Comparison of ENCODE assay signal across 9 mouse cellular contexts in genomic region chr10:83644865-83645715, GRCm38 (mm10). TPM values are rescaled to one million over a fixed set of nuclear protein-coding genes. Genes with fewer than 3 reads are reported as not detected.
DNase-seq lines count a peak whose midpoint lies in the region; ATAC-seq and TF ChIP-seq lines count a peak whose summit lies in the region.
"Had no signal": no experiment of that assay in that cellular context is flagged by ENCODE, and none has a peak within 500 bp of the region (broad histone marks: within the 10 kb centered on the region; RNA-seq: fewer than 3 reads in every experiment).

No protein-coding gene starts in this region.

- TF ChIP-seq CTCF in heart, postnatal 0 days (IDR thresholded peaks at IDR 0.05; ENCODE audit: low read depth) = no peak
- no peak for TF ChIP-seq CTCF in liver, postnatal 0 days (IDR thresholded peaks at IDR 0.05; ENCODE audit: low read depth)
- no peak for TF ChIP-seq CTCF in small intestine, adult 2 months (IDR thresholded peaks at IDR 0.05; ENCODE audit: extremely low read depth, insufficient read length, insufficient replicate concordance, low read depth, low read length)

- 35% methylated on average over 16 of the region's 16 CpGs for WGBS in heart, postnatal 0 days
- 24% methylated on average over 16 of the region's 16 CpGs for WGBS in liver, postnatal 0 days (ENCODE audit: insufficient replicate concordance)
- 30% methylated on average over 16 of the region's 16 CpGs for WGBS in small intestine, adult 2 months

- peak overlapping the region; percentile 70 for H3K27ac ChIP-seq in heart, postnatal 0 days (ENCODE audit: low read depth)
- H3K27ac ChIP-seq in liver, postnatal 0 days (ENCODE audit: low read depth) = peak overlapping the region; percentile 59
- H3K27ac ChIP-seq in small intestine, adult 2 months (ENCODE audit: insufficient read depth, low read depth, low read length) = peak overlapping the region; percentile 72
- H3K27ac ChIP-seq: limb, embryonic 15.5 days had no signal

- peak; percentile 25 for ATAC-seq in heart, postnatal 0 days (ENCODE audit: insufficient read depth, low read depth)
- ATAC-seq in liver, postnatal 0 days = peak; percentile 52

- peaks cover 30% of the 10 kb centered on the region for H3K4me1 ChIP-seq in heart, postnatal 0 days (ENCODE audit: control insufficient read depth, insufficient read depth)
- H3K4me1 ChIP-seq in liver, postnatal 0 days (ENCODE audit: insufficient read depth) = peaks cover 44% of the 10 kb centered on the region
- peaks cover 16% of the 10 kb centered on the region; the same call in 1 of the 2 replicates for H3K4me1 ChIP-seq in small intestine, adult 2 months (ENCODE audit: control insufficient read depth, insufficient read depth, insufficient read length, low read length)

- peak; percentile 53 for DNase-seq in ovary, postnatal 36 days (ENCODE audit: low spot score)
- DNase-seq in ovary, postnatal 14 days (ENCODE audit: low spot score) = no peak
- DNase-seq in embryo, embryonic 10.5 days (ENCODE audit: low spot score) = peak; percentile 22
- peak; percentile 63 for DNase-seq in heart, postnatal 0 days (ENCODE audit: low spot score)
- peak; percentile 38 for DNase-seq in liver, postnatal 0 days
- DNase-seq in adipocyte (ENCODE audit: low spot score) = no peak
- no peak for DNase-seq in B cell, adult 2 months

- H3K4me2 ChIP-seq in heart, postnatal 0 days (ENCODE audit: low read depth, low read length) = peak overlapping the region; percentile 27
- peak overlapping the region; percentile 28; the same call in 1 of the 2 replicates for H3K4me2 ChIP-seq in liver, postnatal 0 days (ENCODE audit: low read depth, low read length)
- H3K4me2 ChIP-seq: limb, embryonic 15.5 days had no signal

- peaks cover under 1% of the 10 kb centered on the region; the same call in 1 of the 2 replicates for H3K36me3 ChIP-seq in heart, postnatal 0 days (replicated peaks; ENCODE audit: control insufficient read depth, insufficient read depth, low read length)
- H3K36me3 ChIP-seq in liver, postnatal 0 days (replicated peaks; ENCODE audit: insufficient read depth, low read length) = 0 out of 2 replicates have a peak, but pooled peaks cover 1% of the 10 kb centered on the region
- no peaks in the 10 kb centered on the region for H3K36me3 ChIP-seq in small intestine, adult 2 months (ENCODE audit: control insufficient read depth, insufficient read depth, low read length)
- H3K36me3 ChIP-seq: limb, embryonic 15.5 days had no signal

- H3K27me3 ChIP-seq in heart, postnatal 0 days (ENCODE audit: control insufficient read depth, insufficient read depth, low read length) = no peaks in the 10 kb centered on the region
- no peaks in the 10 kb centered on the region for H3K27me3 ChIP-seq in liver, postnatal 0 days (ENCODE audit: insufficient read depth, low read length)
- H3K27me3 ChIP-seq in small intestine, adult 2 months (ENCODE audit: control insufficient read depth, insufficient read depth, low read length) = no peaks in the 10 kb centered on the region
- H3K27me3 ChIP-seq: limb, embryonic 15.5 days had no signal

- H3K9ac ChIP-seq in heart, postnatal 0 days (replicated peaks; ENCODE audit: low read depth, low read length) = peak overlapping the region; percentile 7
- H3K9ac ChIP-seq in liver, postnatal 0 days (replicated peaks) = no peak overlapping the region
- H3K9ac ChIP-seq: limb, embryonic 15.5 days had no signal

- no peak overlapping the region for H3K4me3 ChIP-seq in heart, postnatal 0 days (ENCODE audit: low read depth, low read length)
- H3K4me3 ChIP-seq in liver, postnatal 0 days (ENCODE audit: low read depth, low read length) = no peak overlapping the region
- H3K4me3 ChIP-seq in small intestine, adult 2 months (ENCODE audit: low read depth, low read length) = no peak overlapping the region
- H3K4me3 ChIP-seq: limb, embryonic 15.5 days had no signal

- H3K9me3 ChIP-seq in heart, postnatal 0 days (replicated peaks; ENCODE audit: control insufficient read depth, low read length) = no peaks in the 10 kb centered on the region
- H3K9me3 ChIP-seq in liver, postnatal 0 days (ENCODE audit: low read length) = no peaks in the 10 kb centered on the region
- H3K9me3 ChIP-seq: limb, embryonic 15.5 days had no signal

- no peak for TF ChIP-seq EP300 in heart, postnatal 0 days (IDR thresholded peaks at IDR 0.05; ENCODE audit: low read depth)
- TF ChIP-seq EP300 in liver, postnatal 0 days (IDR thresholded peaks at IDR 0.05; ENCODE audit: low read depth) = peak; percentile 76

- TF ChIP-seq POLR2A in small intestine, adult 2 months (IDR thresholded peaks at IDR 0.05; ENCODE audit: low read depth, low read length) = no peak

RNA-seq across cellular contexts. Expression of gene Appl2, which starts 3.4 kb away (rescaled TPM):
- 19.7 and 39.9 TPM in 2 replicates for total RNA-seq in heart, postnatal 0 days (2014; rRNA removed; ENCODE audit: low replicate concordance)
- polyA plus RNA-seq in heart, postnatal 0 days (2015; fragmentation: Nextera tagmentation; extraction: Ambion mirVana) = 25.4 and 30.6 TPM in 2 replicates
- polyA plus RNA-seq in liver, postnatal 0 days (2015; fragmentation: Nextera tagmentation; extraction: Ambion mirVana) = 7.8 and 9.2 TPM in 2 replicates
- polyA plus RNA-seq in small intestine, adult 2 months (2012; rRNA removed) = 12.3 and 33.9 TPM in 2 replicates

Comparison
In these comparisons a context has a peak if more than half of its experiments do, and no peak if none do; other contexts are left out.
1. DNase-seq: peak in ovary, postnatal 36 days (single experiment), embryo, embryonic 10.5 days (single experiment), heart, postnatal 0 days (single experiment) and liver, postnatal 0 days (single experiment); none in ovary, postnatal 14 days (single experiment), adipocyte (single experiment) and B cell, adult 2 months (0 of 2).
2. Peak in every context shown above with its lines, with median percentiles within 50 percentile points of each other: H3K27ac ChIP-seq.